Mouse (Mus musculus) heart, postnatal 0 days (tissue): ENCODE measurements around the gene Tnr. TPM values are rescaled to one million over a fixed set of nuclear protein-coding genes. Genes with fewer than 3 reads are reported as not detected.

Experiments used
- ATAC-seq: fragments of 200-750 bp; cut with Nextera tagmentation; 2 replicates; pipeline ENCODE4 v1.8.0; 2017; ENCODE audit warnings: low read depth, moderate number of reproducible peaks, moderate library complexity; ENCODE audit not compliant: insufficient read depth
- DNase-seq: peaks from one replicate; pipeline ENCODE4 v3.0.0-alpha.2; 2016; ENCODE audit warnings: low spot score
- H3K27ac ChIP-seq: fragments of 300-500 bp; sonication (generic); 2 replicates; pipeline ENCODE4 v1.5.1; 2014; ENCODE audit warnings: low read depth, mild to moderate bottlenecking
- H3K27me3 ChIP-seq: fragments of 300-500 bp; sonication (generic); 2 replicates; pipeline ENCODE4 v1.6.1; 2014; ENCODE audit warnings: low read length, mixed read lengths; ENCODE audit not compliant: control insufficient read depth, insufficient read depth
- H3K36me3 ChIP-seq: fragments of 300-500 bp; sonication (generic); replicated peaks from 2 replicates; pipeline ENCODE4 v1.6.1; 2014; ENCODE audit warnings: low read length, mixed read lengths; ENCODE audit not compliant: control insufficient read depth, insufficient read depth
- H3K4me1 ChIP-seq: fragments of 300-500 bp; sonication (generic); 2 replicates; pipeline ENCODE4 v1.6.1; 2014; ENCODE audit warnings: antibody characterized with exemption; ENCODE audit not compliant: control insufficient read depth, insufficient read depth
- H3K4me2 ChIP-seq: fragments of 300-500 bp; sonication (generic); 2 replicates; pipeline ENCODE4 v1.6.1; 2014; ENCODE audit warnings: low read depth, mild to moderate bottlenecking, low read length, moderate library complexity
- H3K4me3 ChIP-seq: fragments of 300-500 bp; sonication (generic); 2 replicates; pipeline ENCODE4 v1.5.1; 2014; ENCODE audit warnings: low read depth, low read length
- H3K9ac ChIP-seq: fragments of 300-500 bp; sonication (generic); replicated peaks from 2 replicates; pipeline ENCODE4 v1.6.1; 2014; ENCODE audit warnings: low read depth, low read length, mixed read lengths
- H3K9me3 ChIP-seq: fragments of 300-500 bp; sonication (generic); replicated peaks from 2 replicates; pipeline ENCODE4 v1.6.1; 2016; ENCODE audit warnings: low read length; ENCODE audit not compliant: control insufficient read depth
- CTCF ChIP-seq: IDR thresholded peaks from 2 replicates; pipeline ENCODE4 v1.5.1; 2016; ENCODE audit warnings: antibody characterized with exemption, control low read depth, low read depth
- EP300 ChIP-seq: IDR thresholded peaks from 2 replicates; pipeline ENCODE4 v1.6.1; 2016; ENCODE audit warnings: antibody characterized with exemption, low read depth
- WGBS: fragments of 180-500 bp; shearing (Covaris S2); extraction: QIAGEN DNeasy Blood & Tissue Kit; methylation state at CpG from one replicate; pipeline ENCODE4 v1.1.7; 2014; 5-methylcytosine and 5-hydroxymethylcytosine counted together
- polyA plus RNA-seq: library from polyadenylated mRNA; unstranded; fragments of >200 nt; fragmentation: Nextera tagmentation; extraction: Ambion mirVana; gene quantifications from 2 replicates; pipeline ENCODE4 v1.2.1, GENCODE M21; 2015
- total RNA-seq: library from RNA; depleted of rRNA; stranded (reverse); fragments of >200 nt; gene quantifications from 2 replicates; pipeline ENCODE4 v1.2.3, GENCODE M21; 2014; ENCODE audit warnings: low replicate concordance

Gene Tnr
- total and polyA plus RNA-seq, 2 experiments from 2014 or later: 0.04 to 0.08 TPM

DNA sequence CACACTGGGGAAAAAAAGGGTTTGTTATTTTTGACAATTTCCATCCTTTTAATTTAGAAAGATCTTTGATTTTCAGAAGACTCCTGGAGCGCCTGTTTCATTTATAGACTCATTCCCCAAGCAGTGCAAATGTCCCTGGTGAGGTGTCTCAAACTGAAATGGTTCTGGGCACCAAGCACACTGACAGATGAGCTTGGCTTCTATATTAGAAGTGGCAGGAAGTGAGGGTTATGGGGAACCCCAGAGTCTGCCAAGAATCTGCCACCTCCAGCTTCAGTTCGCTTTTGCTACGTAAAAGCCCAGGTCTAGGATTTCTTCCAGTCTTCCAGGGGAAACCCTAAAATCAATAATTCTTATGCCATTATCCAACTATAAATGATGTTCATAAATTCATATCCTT, 140.9 kb downstream of the Tnr start:
- no peak for ATAC-seq

DNA sequence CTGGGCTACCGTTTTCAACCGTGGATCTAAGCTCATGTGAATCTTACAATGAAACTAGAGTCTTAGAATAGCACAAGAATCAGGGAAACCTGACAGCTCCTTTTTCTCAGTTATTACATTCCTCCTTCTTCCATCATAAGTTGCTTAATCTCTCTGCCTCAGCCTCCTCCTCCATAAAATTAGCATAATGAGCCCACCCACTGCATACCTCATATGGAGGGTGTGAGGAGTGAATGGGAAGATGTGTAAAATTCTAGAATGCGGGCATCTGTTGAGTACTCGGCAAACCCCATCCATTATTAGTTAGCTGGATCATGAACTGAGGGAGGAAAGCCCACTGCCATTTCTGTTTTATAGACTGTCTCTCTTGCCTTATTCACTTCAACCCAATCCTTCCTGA, 141.4 kb downstream of the Tnr start:
- no peak overlapping the region for H3K4me2 ChIP-seq
- WGBS: 76% methylated on average over 4 of the region's 4 CpGs
- H3K27me3 ChIP-seq: no peaks in the 10 kb centered on the region
- H3K27ac ChIP-seq: no peak overlapping the region
- no peak overlapping the region for H3K9ac ChIP-seq
- no peaks in the 10 kb centered on the region for H3K9me3 ChIP-seq
- H3K4me3 ChIP-seq: no peak overlapping the region
- H3K36me3 ChIP-seq: no peaks in the 10 kb centered on the region
- TF ChIP-seq EP300 (no peak), CTCF (no peak)
- H3K4me1 ChIP-seq: no peaks in the 10 kb centered on the region
- DNase-seq (no peak), ATAC-seq (no peak)

More for the DNA sequence above, 140.9 kb downstream of the Tnr start:
- Histone ChIP-seq H3K4me3 (no peak overlapping the region), H3K9ac (no peak overlapping the region), H3K36me3 (no peaks in the 10 kb centered on the region), H3K9me3 (no peaks in the 10 kb centered on the region), H3K4me1 (no peaks in the 10 kb centered on the region), H3K4me2 (no peak overlapping the region), H3K27me3 (no peaks in the 10 kb centered on the region), H3K27ac (no peak overlapping the region)
- TF ChIP-seq CTCF (no peak), EP300 (no peak)
- 84% methylated on average over 3 of the region's 3 CpGs for WGBS
- no peak for DNase-seq

DNA sequence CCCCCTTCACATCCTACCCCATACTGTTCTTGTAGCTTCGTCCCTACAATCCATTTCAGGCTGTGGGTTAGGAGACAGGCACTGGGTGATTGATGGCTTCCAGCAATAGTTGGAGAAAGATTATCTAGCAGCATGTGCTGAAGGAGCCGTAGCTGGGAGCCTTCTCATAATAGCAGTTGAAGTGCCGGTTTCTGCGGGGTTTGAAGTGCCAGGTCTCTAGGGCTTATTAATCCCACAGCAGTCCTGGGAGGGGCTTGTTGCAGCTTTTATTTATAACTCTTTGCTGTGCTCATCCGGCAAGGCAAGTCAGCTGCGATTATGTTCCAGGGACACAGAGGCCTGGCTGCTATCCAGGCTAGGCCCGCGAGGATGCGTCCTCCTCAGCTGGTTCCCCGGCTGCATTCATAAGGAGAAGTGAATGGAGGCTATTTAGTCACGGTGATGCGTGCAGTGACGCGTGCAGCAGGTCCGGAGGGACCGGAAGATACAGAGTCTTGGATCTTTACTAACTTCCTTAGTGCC, 147.1 kb downstream of the Tnr start:
- Histone ChIP-seq H3K36me3 (no peaks in the 10 kb centered on the region), H3K4me3 (no peak overlapping the region), H3K9ac (no peak overlapping the region), H3K9me3 (no peaks in the 10 kb centered on the region), H3K4me2 (peak overlapping the region; percentile 32), H3K27me3 (no peaks in the 10 kb centered on the region), H3K27ac (no peak overlapping the region), H3K4me1 (no peaks in the 10 kb centered on the region)
- WGBS: 18% methylated on average over 16 of the region's 16 CpGs
- ATAC-seq: peak; percentile 81
- peak; percentile 73 for DNase-seq
- TF ChIP-seq CTCF (no peak), EP300 (no peak)

DNA sequence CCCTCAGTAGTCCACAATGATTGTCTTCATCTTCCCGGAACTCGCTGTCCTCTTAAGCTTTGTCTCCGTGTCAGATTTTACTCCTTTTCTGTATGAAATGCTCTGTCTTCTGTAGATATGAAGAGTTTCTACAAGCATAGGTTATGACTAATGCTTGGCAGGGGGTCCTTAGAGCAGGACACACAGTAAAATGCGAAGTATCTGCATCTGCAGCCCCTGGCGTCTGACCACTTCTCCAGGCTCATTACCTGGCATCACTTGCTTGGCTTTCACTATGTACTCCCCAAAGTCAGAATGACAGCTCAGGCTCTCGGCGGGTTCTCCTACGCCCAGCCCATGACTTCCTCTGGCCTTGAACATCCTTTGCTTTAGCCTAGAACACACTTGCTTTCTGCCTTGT, 147.6 kb downstream of the Tnr start:
- Histone ChIP-seq H3K4me2 (peak overlapping the region; percentile 32), H3K4me3 (no peak overlapping the region), H3K27me3 (no peaks in the 10 kb centered on the region), H3K9ac (no peak overlapping the region), H3K27ac (0 out of 2 replicates have a peak overlapping the region, but pooled peaks have one; percentile 30), H3K9me3 (no peaks in the 10 kb centered on the region), H3K36me3 (no peaks in the 10 kb centered on the region), H3K4me1 (no peaks in the 10 kb centered on the region)
- 75% methylated on average over 8 of the region's 8 CpGs for WGBS
- DNase-seq: no peak
- no peak for ATAC-seq
- TF ChIP-seq CTCF: no peak
- no peak for TF ChIP-seq EP300

DNA sequence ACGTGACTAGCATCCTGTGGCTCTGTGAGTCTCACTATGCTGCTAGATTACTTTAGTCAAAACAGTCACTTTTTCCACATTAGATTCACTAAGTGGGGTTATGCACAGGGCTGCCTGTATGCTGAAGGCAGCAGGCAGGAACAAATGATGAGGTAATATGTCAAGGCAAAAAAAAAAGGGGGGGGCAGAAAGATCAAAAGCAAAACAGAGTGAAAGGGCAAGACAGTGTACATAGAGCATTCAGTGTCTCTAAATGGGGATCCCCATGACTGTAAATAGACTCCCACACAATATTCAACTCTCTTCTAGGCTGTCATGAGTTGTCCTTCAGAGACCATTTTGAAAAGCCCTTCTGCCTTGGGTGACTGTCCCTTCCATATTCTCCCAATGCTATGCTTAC, 150.7 kb downstream of the Tnr start:
- DNase-seq (no peak), ATAC-seq (no peak)
- Histone ChIP-seq H3K4me2 (no peak overlapping the region), H3K9me3 (no peaks in the 10 kb centered on the region), H3K36me3 (no peaks in the 10 kb centered on the region), H3K27me3 (no peaks in the 10 kb centered on the region), H3K27ac (no peak overlapping the region), H3K4me1 (peaks cover 10% of the 10 kb centered on the region), H3K4me3 (no peak overlapping the region), H3K9ac (no peak overlapping the region)
- no peak for TF ChIP-seq CTCF
- TF ChIP-seq EP300: no peak
- WGBS: 60% methylated on average over 1 of the region's 1 CpGs

DNA sequence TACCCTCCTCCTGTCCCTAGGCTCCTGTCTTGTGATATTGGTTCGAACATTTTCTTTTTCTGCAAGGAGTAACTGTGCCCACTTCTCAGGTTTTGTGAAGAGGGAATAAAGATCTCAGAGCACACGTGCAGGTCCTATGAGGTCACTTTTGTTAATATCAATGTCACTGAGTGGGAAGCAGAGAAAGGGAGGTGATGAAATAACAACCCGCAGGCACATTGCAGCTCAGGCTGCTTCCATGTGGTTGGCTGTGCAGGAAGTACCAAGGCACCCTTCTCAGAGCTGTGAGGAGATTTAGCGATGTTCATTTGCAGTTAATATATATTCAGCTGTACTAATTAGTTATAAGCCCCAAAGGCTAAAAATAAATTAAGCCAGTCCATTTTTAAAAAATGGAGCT, 151.9 kb downstream of the Tnr start:
- 50% methylated on average over 4 of the region's 4 CpGs for WGBS
- H3K9me3 ChIP-seq: no peaks in the 10 kb centered on the region

More for the DNA sequence above, 151.9 kb downstream of the Tnr start:
- Histone ChIP-seq H3K4me3 (no peak overlapping the region), H3K9ac (no peak overlapping the region), H3K4me2 (no peak overlapping the region), H3K27ac (no peak overlapping the region), H3K36me3 (no peaks in the 10 kb centered on the region), H3K4me1 (peaks cover 10% of the 10 kb centered on the region), H3K27me3 (no peaks in the 10 kb centered on the region)
- TF ChIP-seq CTCF: no peak
- TF ChIP-seq EP300: no peak
- ATAC-seq: no peak
- no peak for DNase-seq
